Mouse (Mus musculus) CH12.LX (cell line): ENCODE measurements around the gene Ankrd22. TPM values are rescaled to one million over a fixed set of nuclear protein-coding genes. Genes with fewer than 3 reads are reported as not detected.

Source experiments
- DNase-seq: peaks from one replicate; pipeline ENCODE4 v3.0.0-alpha.2; 2013; ENCODE audit errors: extremely low read depth
- H3K27ac ChIP-seq: 2 replicates; pipeline ENCODE4 v1.5.1; 2012; ENCODE audit warnings: low read depth, mild to moderate bottlenecking, control low read depth, moderate library complexity; ENCODE audit not compliant: insufficient read depth
- H3K27me3 ChIP-seq: replicated peaks from 2 replicates; pipeline ENCODE3; 2012; ENCODE audit warnings: inconsistent platforms
- H3K36me3 ChIP-seq, 2 experiments: replicated peaks in 1 of 2; 2 replicates each; pipeline versions ENCODE3 to v1.6.1; 2012; ENCODE audit warnings: inconsistent platforms in 1 of 2, low read length in 1 of 2, mild to moderate bottlenecking in 1 of 2, mixed read lengths in 1 of 2, moderate library complexity in 1 of 2; ENCODE audit not compliant: control insufficient read depth in 1 of 2, insufficient read depth in 1 of 2
- H3K4me1 ChIP-seq, 2 experiments: 2 replicates each; pipeline ENCODE4 v1.6.1; 2012; ENCODE audit warnings: inconsistent platforms in 1 of 2, moderate library complexity in 1 of 2; ENCODE audit not compliant: insufficient read depth in 2 of 2, control insufficient read depth in 1 of 2
- H3K4me2 ChIP-seq: 2 replicates; pipeline ENCODE4 v1.6.1; 2012; ENCODE audit warnings: low read depth, mild to moderate bottlenecking, control low read depth; ENCODE audit not compliant: poor library complexity, insufficient read depth, severe bottlenecking
- H3K4me3 ChIP-seq, 3 experiments: fragments of 150-350 bp in 1 of 3; sonication (generic) in 1 of 3; replicated peaks in 1 of 3; 2 replicates each; pipeline versions ENCODE3 to v1.5.1; 2011 to 2012; ENCODE audit warnings: low read depth in 2 of 3, low read length in 2 of 3, mild to moderate bottlenecking in 2 of 3, moderate library complexity in 2 of 3, control low read depth in 1 of 3, improper control_type of control experiment in 1 of 3, inconsistent platforms in 1 of 3, mixed read lengths in 1 of 3; ENCODE audit not compliant: poor library complexity in 1 of 3
- H3K79me2 ChIP-seq: replicated peaks from 2 replicates; pipeline ENCODE4 v1.6.1; 2012; ENCODE audit warnings: mild to moderate bottlenecking, moderate library complexity; ENCODE audit not compliant: control insufficient read depth, poor library complexity, insufficient read depth, severe bottlenecking; ENCODE audit errors: extremely low read depth
- H3K9ac ChIP-seq: 2 replicates; pipeline ENCODE4 v1.6.1; 2012; ENCODE audit warnings: low read depth, mild to moderate bottlenecking, control low read depth, moderate library complexity; ENCODE audit not compliant: insufficient read depth
- H3K9me3 ChIP-seq: replicated peaks from 2 replicates; pipeline ENCODE3; 2012; ENCODE audit warnings: low read length, inconsistent platforms, mixed read lengths
- BHLHE40 ChIP-seq: IDR thresholded peaks from 2 replicates; pipeline ENCODE4 v1.6.1; 2011; ENCODE audit warnings: mild to moderate bottlenecking, low read depth, low read length, improper control_type of control experiment
- CTCF ChIP-seq, 2 experiments: IDR thresholded peaks in 1 of 2; conservative IDR thresholded peaks in 1 of 2; 2 replicates each; pipeline ENCODE4 v1.5.1; 2011 to 2012; ENCODE audit warnings: low read depth in 2 of 2, low read length in 2 of 2, improper control_type of control experiment in 1 of 2, inconsistent platforms in 1 of 2, mild to moderate bottlenecking in 1 of 2, moderate library complexity in 1 of 2
- E2F4 ChIP-seq: IDR thresholded peaks from 2 replicates; pipeline ENCODE4 v1.6.1; 2011; ENCODE audit warnings: low read depth, low read length, improper control_type of control experiment; ENCODE audit not compliant: insufficient replicate concordance
- ELF1 ChIP-seq: IDR thresholded peaks from 2 replicates; pipeline ENCODE4 v1.6.1; 2014; ENCODE audit warnings: low read depth, mild to moderate bottlenecking, inconsistent platforms, low read length, improper control_type of control experiment
- ETS1 ChIP-seq: conservative IDR thresholded peaks from 2 replicates; pipeline ENCODE4 v1.6.1; 2012; ENCODE audit warnings: low read depth, mild to moderate bottlenecking, inconsistent platforms, low read length, improper control_type of control experiment, moderate library complexity
- HCFC1 ChIP-seq: IDR thresholded peaks from 2 replicates; pipeline ENCODE4 v1.6.1; 2012; ENCODE audit warnings: low read depth, mild to moderate bottlenecking, inconsistent platforms, low read length, improper control_type of control experiment
- IRF4 ChIP-seq: IDR thresholded peaks from 2 replicates; pipeline ENCODE4 v1.6.1; 2014; ENCODE audit warnings: low read depth, mild to moderate bottlenecking, inconsistent platforms, low read length, improper control_type of control experiment
- JUN ChIP-seq: IDR thresholded peaks from 2 replicates; pipeline ENCODE4 v1.6.1; 2011; ENCODE audit warnings: low read depth, mild to moderate bottlenecking, low read length, improper control_type of control experiment, moderate library complexity; ENCODE audit not compliant: insufficient read depth
- MAFK ChIP-seq: IDR thresholded peaks from 2 replicates; pipeline ENCODE4 v1.6.1; 2011; ENCODE audit warnings: low read length, improper control_type of control experiment; ENCODE audit not compliant: insufficient replicate concordance
- MAZ ChIP-seq: IDR thresholded peaks from 2 replicates; pipeline ENCODE4 v1.6.1; 2012; ENCODE audit warnings: low read depth, mild to moderate bottlenecking, inconsistent platforms, low read length, improper control_type of control experiment, moderate library complexity
- MEF2A ChIP-seq: IDR thresholded peaks from 2 replicates; pipeline ENCODE4 v1.6.1; 2014; ENCODE audit warnings: low read depth, mild to moderate bottlenecking, inconsistent platforms, low read length, improper control_type of control experiment, borderline replicate concordance
- MXI1 ChIP-seq: IDR thresholded peaks from 2 replicates; pipeline ENCODE4 v1.6.1; 2011; ENCODE audit warnings: mild to moderate bottlenecking, low read depth, low read length, improper control_type of control experiment
- NELFE ChIP-seq: IDR thresholded peaks from 2 replicates; pipeline ENCODE4 v1.6.1; 2011; ENCODE audit warnings: low read depth, low read length, improper control_type of control experiment
- PAX5 ChIP-seq: IDR thresholded peaks from 2 replicates; pipeline ENCODE4 v1.6.1; 2012; ENCODE audit warnings: low read length, inconsistent platforms, mixed read lengths
- POLR2A ChIP-seq: IDR thresholded peaks from 2 replicates; pipeline ENCODE4 v1.6.1; 2011; ENCODE audit warnings: low read depth, mild to moderate bottlenecking, improper control_type of control experiment, low read length
- POLR2AphosphoS2 ChIP-seq: IDR thresholded peaks from 2 replicates; pipeline ENCODE4 v1.6.1; 2011; ENCODE audit warnings: low read depth, low read length, improper control_type of control experiment
- SIN3A ChIP-seq: IDR thresholded peaks from 2 replicates; pipeline ENCODE4 v1.6.1; 2012; ENCODE audit warnings: low read length, improper control_type of control experiment, inconsistent platforms
- SMC3 ChIP-seq: IDR thresholded peaks from 2 replicates; pipeline ENCODE4 v1.6.1; 2011; ENCODE audit warnings: low read depth, low read length, improper control_type of control experiment
- UBTF ChIP-seq: IDR thresholded peaks from 2 replicates; pipeline ENCODE4 v1.6.1; 2012; ENCODE audit warnings: low read depth, mild to moderate bottlenecking, inconsistent platforms, low read length, improper control_type of control experiment, moderate library complexity
- USF1 ChIP-seq: IDR thresholded peaks from 2 replicates; pipeline ENCODE4 v1.6.1; 2014; ENCODE audit warnings: low read depth, mild to moderate bottlenecking, inconsistent platforms, low read length, improper control_type of control experiment
- USF2 ChIP-seq: conservative IDR thresholded peaks from 2 replicates; pipeline ENCODE4 v1.6.1; 2011; ENCODE audit warnings: low read depth, low read length, improper control_type of control experiment
- ZC3H11A ChIP-seq: IDR thresholded peaks from 2 replicates; pipeline ENCODE4 v1.6.1; 2012; ENCODE audit warnings: low read depth, mild to moderate bottlenecking, inconsistent platforms, low read length, improper control_type of control experiment
- ZKSCAN1 ChIP-seq: IDR thresholded peaks from 2 replicates; pipeline ENCODE4 v1.6.1; 2012; ENCODE audit warnings: low read depth, inconsistent platforms, low read length, improper control_type of control experiment, borderline replicate concordance
- ZMIZ1 ChIP-seq: IDR thresholded peaks from 2 replicates; pipeline ENCODE4 v1.6.1; 2012; ENCODE audit warnings: low read depth, mild to moderate bottlenecking, inconsistent platforms, low read length, improper control_type of control experiment
- ZNF384 ChIP-seq: IDR thresholded peaks from 2 replicates; pipeline ENCODE4 v1.6.1; 2012; ENCODE audit warnings: low read depth, low read length, improper control_type of control experiment, inconsistent platforms
- dilution Hi-C: fragments of 300-500 bp; cut with MboI; formaldehyde crosslinking; loops from 2 replicates; pipeline ENCODE4 v1.14.3; 2020; ENCODE audit warnings: low sequenced_read_pairs; ENCODE audit not compliant: extremely low pct_unique_long_range_greater_than_20kb, extremely low pct_ligation_motif_present
- in situ Hi-C: fragments of 300-500 bp; cut with MboI; formaldehyde crosslinking; loops from 3 replicates; pipeline ENCODE4 v1.14.3; 2019; ENCODE audit warnings: low sequenced_read_pairs, low pct_ligation_motif_present, low pct_unique_long_range_greater_than_20kb, mixed read lengths
- polyA plus RNA-seq: library from polyadenylated mRNA; unstranded; fragments of >175 nt; gene quantifications from 2 replicates; pipeline ENCODE4 v1.2.1, GENCODE M21; 2012; ENCODE audit warnings: low read depth; ENCODE audit not compliant: insufficient read length
- total RNA-seq, 2 experiments: library from RNA; depleted of rRNA; stranded (reverse); fragments of 300-350 nt in 1 of 2; fragments of >200 nt in 1 of 2; gene quantifications; 2 replicates each; pipeline ENCODE4 v1.2.3; 2012 to 2014

Gene Ankrd22
- total RNA-seq (2012; rRNA removed) (not detected in 2 replicates), total RNA-seq (2014; rRNA removed) (not detected in 2 replicates), polyA plus RNA-seq (not detected in 2 replicates)

DNA sequence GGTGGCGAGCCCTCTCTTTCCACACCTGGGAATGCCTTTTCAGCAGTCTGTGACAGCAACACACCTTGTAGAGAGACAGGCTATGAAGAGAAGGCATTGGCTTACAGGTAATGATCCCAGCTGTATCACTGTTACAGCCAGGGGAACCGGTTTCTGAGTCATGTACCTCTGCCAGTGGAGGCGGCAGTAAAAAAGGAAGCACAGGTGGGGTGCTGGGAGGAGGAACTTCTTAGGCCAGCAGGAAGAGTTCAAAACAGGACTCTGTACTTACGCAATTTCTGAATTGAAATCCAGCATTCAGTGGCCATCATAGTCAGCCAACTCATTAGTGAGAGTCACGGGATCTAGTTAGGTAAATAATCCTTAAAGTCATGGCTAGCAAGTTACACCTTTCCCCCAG is at the start of gene Ankrd22:
Gene Ankrd22 (minus strand): TSS at position 163 of the 400 bp plus-strand sequence.
- Histone ChIP-seq H3K79me2 (no peaks in the 10 kb centered on the region), H3K4me3 (no peak within 1 kb of the TSS), H3K9ac (no peak within 1 kb of the TSS), H3K4me2 (no peak within 1 kb of the TSS), H3K27me3 (no peaks in the 10 kb centered on the region), H3K27ac (no peak within 1 kb of the TSS), H3K4me1 (peaks cover 0 to 21% of the 10 kb centered on the region in 2 experiments; a peak in 2 of 4 replicates), H3K36me3 (no peaks in the 10 kb centered on the region), H3K9me3 (no peaks in the 10 kb centered on the region)
- dilution Hi-C loops = no loop called here
- DNase-seq = no peak
- in situ Hi-C loops = loop anchor here (10.0 kb wide), 1 partner anchor 59 kb away; no protein-coding TSS in a partner anchor
- TF ChIP-seq NELFE (no peak), PAX5 (no peak), USF2 (no peak), IRF4 (no peak), MXI1 (no peak), ELF1 (no peak), ZNF384 (no peak), ZMIZ1 (no peak), POLR2A (no peak), USF1 (no peak), ZC3H11A (no peak), MAFK (no peak), ETS1 (no peak), HCFC1 (no peak), CTCF (conservative IDR thresholded peaks at IDR 0.05 in 1 of 2, IDR thresholded peaks at IDR 0.05 in 1 of 2; ENCODE audit: low read depth in 2 of 2, low read length in 2 of 2) (no peak), MEF2A (no peak)

DNA sequence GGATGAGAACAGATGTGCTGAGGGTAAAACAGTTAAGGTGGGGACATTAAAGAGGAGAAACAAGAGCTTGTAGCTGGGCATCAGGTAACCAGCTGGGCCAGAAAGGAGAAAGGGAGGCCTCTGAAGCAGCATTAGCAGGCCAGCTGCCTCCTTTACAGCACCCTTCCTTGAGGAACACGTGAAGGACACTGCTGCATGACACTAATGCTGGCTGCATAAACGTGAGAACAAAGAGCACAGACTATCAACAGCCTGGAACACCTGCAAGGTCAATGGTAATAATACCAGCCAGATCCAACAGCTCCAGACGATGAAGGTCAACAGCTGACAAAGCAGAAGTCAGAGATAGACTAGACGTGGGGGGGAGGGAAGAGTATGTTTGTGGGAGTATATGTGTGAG is 48.3 kb upstream of the Ankrd22 start:
- peaks cover 17 to 54% of the 10 kb centered on the region in 2 experiments for H3K36me3 ChIP-seq
- no peak overlapping the region for H3K9ac ChIP-seq
- H3K4me3 ChIP-seq = no peak overlapping the region
- no peak for TF ChIP-seq BHLHE40
- TF ChIP-seq E2F4 = no peak
- TF ChIP-seq SIN3A = no peak
- TF ChIP-seq JUN = no peak
- no peak for TF ChIP-seq UBTF
- no peak for TF ChIP-seq POLR2AphosphoS2
- no peak for TF ChIP-seq ELF1
- TF ChIP-seq SMC3 = no peak
- no peak for TF ChIP-seq USF1
- TF ChIP-seq MAZ = no peak
- no peak for TF ChIP-seq ZKSCAN1
- TF ChIP-seq ZMIZ1 = no peak
- H3K4me2 ChIP-seq = no peak overlapping the region
- peaks cover 7 to 91% of the 10 kb centered on the region in 2 experiments for H3K4me1 ChIP-seq
- no peaks in the 10 kb centered on the region for H3K27me3 ChIP-seq
- dilution Hi-C loops = no loop called here
- in situ Hi-C loops = no loop called here
- H3K9me3 ChIP-seq = no peaks in the 10 kb centered on the region
- H3K27ac ChIP-seq = no peak overlapping the region
- H3K79me2 ChIP-seq = peaks cover 16% of the 10 kb centered on the region
- no peak for DNase-seq
